Mouse (Mus musculus) liver, adult 2 months (tissue): Measurements from ENCODE around the gene Birc2. TPM values are rescaled to one million over a fixed set of nuclear protein-coding genes. Genes with fewer than 3 reads are reported as not detected.

Experiments used
- DNase-seq: peaks from one replicate; pipeline ENCODE4 v3.0.0-alpha.2; 2011; ENCODE audit warnings: low read depth, low spot score; ENCODE audit errors: extremely low read depth
- H3K27ac ChIP-seq: fragments of 200-500 bp; replicated peaks from 2 replicates; pipeline ENCODE4 v1.5.1; 2012; ENCODE audit warnings: low read depth, mild to moderate bottlenecking, control low read depth, inconsistent platforms, low read length; ENCODE audit not compliant: insufficient read depth
- H3K27me3 ChIP-seq: fragments of 200-500 bp; 2 replicates; pipeline ENCODE4 v1.6.1; 2012; ENCODE audit warnings: mild to moderate bottlenecking, moderate library complexity, low read length, inconsistent platforms; ENCODE audit not compliant: control insufficient read depth, insufficient read depth
- H3K36me3 ChIP-seq: fragments of 200-500 bp; 2 replicates; pipeline ENCODE4 v1.6.1; 2012; ENCODE audit warnings: low read length, inconsistent platforms; ENCODE audit not compliant: control insufficient read depth, insufficient read depth
- H3K4me1 ChIP-seq: fragments of 200-500 bp; 2 replicates; pipeline ENCODE4 v1.6.1; 2011; ENCODE audit warnings: low read length; ENCODE audit not compliant: control insufficient read depth, insufficient read depth
- H3K4me3 ChIP-seq: fragments of 200-500 bp; 2 replicates; pipeline ENCODE4 v1.5.1; 2011; ENCODE audit warnings: low read depth, mild to moderate bottlenecking, control low read depth, low read length, moderate library complexity; ENCODE audit not compliant: insufficient read depth
- H3K79me2 ChIP-seq: fragments of 200-500 bp; 2 replicates; pipeline ENCODE4 v1.6.1; 2012; ENCODE audit warnings: inconsistent platforms, mild to moderate bottlenecking, low read length, moderate library complexity; ENCODE audit not compliant: control insufficient read depth, insufficient read depth
- H3K9ac ChIP-seq: fragments of 200-500 bp; 2 replicates; pipeline ENCODE4 v1.6.1; 2012; ENCODE audit warnings: low read depth, mild to moderate bottlenecking, control low read depth, inconsistent platforms, low read length
- CTCF ChIP-seq: fragments of 200-500 bp; IDR thresholded peaks from 2 replicates; pipeline ENCODE4 v1.5.1; 2011; ENCODE audit warnings: low read depth, low read length, control low read depth
- POLR2A ChIP-seq: fragments of 200-500 bp; IDR thresholded peaks from 2 replicates; pipeline ENCODE4 v1.6.1; 2011; ENCODE audit warnings: low read length, control low read depth; ENCODE audit not compliant: insufficient read depth; ENCODE audit errors: extremely low read depth
- WGBS: fragments of 180-500 bp; shearing (Covaris S2); methylation state at CpG from one replicate; pipeline ENCODE4 v1.1.7; 2018; 5-methylcytosine and 5-hydroxymethylcytosine counted together
- polyA plus RNA-seq: library from polyadenylated mRNA; depleted of rRNA; stranded (reverse); fragments of >200 nt; gene quantifications from 2 replicates; pipeline ENCODE4 v1.2.3, GENCODE M21; 2012
- total RNA-seq: library from RNA; depleted of rRNA; stranded (reverse); fragments of >200 nt; gene quantifications from 2 replicates; pipeline ENCODE4 v1.2.3, GENCODE M21; 2014

The Birc2 gene
- total and polyA plus RNA-seq, 2 experiments, result 10.8 to 28.8 TPM

DNA sequence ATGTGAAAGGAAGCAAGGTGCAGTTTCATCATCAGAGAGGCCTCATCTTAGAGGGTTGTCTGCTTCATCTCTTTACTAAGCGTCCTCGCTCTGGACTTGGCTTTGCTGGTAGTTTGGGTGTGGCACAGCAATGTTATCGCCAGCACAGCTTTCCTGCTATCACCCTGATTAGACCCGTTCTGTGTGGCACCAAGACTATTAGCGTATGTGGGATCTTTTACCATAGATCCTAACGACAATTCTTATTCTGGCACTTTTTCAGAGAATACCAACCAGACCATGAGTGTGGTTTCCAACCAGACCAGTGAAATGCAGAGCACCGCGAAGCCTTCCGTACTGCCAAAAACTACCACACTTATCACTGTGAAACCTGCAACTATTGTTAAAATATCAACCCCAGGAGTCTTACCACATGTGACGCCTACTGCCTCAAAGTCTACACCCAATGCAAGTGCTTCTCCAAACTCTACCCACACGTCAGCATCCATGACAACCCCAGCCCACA is 46.2 kb downstream of the Birc2 start:
- Histone ChIP-seq H3K4me1 (no peaks in the 10 kb centered on the region), H3K27ac (no peak overlapping the region), H3K9ac (no peak overlapping the region), H3K36me3 (peaks cover 32% of the 10 kb centered on the region), H3K27me3 (no peaks in the 10 kb centered on the region), H3K4me3 (no peak overlapping the region), H3K79me2 (no peaks in the 10 kb centered on the region)
- no peak for DNase-seq
- 95% methylated on average over 11 of the region's 11 CpGs for WGBS
- no peak for TF ChIP-seq CTCF

DNA sequence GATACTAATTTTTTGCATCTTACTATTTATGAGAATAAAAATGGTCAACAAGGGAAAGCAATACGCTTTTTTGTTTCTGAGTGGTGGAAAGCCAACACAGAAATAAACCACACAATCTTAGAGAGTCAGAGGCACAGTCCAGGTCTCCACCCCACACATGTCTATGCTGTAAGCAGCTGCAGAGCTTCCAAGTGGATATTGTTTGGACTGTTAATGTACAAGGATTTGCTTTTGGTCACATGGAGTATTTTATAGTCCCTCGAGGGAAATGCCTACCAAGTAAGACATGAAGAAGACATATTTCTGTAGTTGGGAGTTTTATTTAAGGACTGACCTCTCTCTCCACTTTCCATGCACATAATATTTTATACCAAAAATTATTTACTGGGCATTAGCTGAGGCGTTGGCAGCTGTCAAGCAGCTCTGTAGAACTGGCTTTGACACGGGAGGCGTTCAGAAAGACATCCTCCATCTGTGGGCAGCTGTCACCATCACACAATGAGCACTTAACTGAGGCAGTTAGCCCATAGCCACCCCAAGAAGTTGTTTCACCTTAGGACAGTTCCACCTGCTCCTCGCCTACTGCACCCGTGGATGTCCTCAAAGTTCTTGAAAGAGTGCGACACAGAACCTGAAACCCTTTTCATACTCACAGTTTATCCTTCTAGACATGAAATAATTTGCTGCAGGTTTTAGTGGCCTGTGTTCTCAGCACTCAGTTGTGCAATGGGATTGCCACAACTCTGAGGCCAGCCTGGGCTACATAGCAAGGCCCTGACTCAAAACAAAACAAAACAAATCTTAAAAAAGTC is 46.9 kb downstream of the Birc2 start:
- no peak overlapping the region for H3K4me3 ChIP-seq
- H3K36me3 ChIP-seq, result peaks cover 32% of the 10 kb centered on the region
- TF ChIP-seq CTCF, result no peak
- TF ChIP-seq POLR2A, result no peak
- no peaks in the 10 kb centered on the region for H3K4me1 ChIP-seq
- WGBS, result 94% methylated on average over 8 of the region's 8 CpGs
- no peak overlapping the region for H3K9ac ChIP-seq
- no peaks in the 10 kb centered on the region for H3K27me3 ChIP-seq
- no peaks in the 10 kb centered on the region for H3K79me2 ChIP-seq
- DNase-seq, result no peak
- H3K27ac ChIP-seq, result no peak overlapping the region

DNA sequence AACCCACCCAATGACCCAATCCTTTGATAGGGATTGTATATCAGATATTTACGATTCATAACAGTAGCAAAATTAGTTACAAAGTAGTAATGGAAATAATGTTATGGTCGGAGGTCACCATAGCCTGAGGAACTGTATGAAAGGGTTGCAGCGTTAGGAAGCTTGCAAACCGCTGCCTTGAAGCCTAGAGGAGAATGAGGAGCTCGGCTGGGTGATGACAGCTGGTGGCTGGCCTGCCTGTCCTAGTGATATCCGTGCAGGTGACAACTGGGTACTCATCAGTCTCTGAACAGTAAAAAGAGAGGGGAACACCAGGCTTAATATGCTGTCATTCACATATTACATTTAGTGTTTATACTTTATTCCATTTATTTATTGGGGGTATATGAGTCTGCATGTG is 48.5 kb downstream of the Birc2 start:
- H3K9ac ChIP-seq, result no peak overlapping the region
- no peak overlapping the region for H3K27ac ChIP-seq
- H3K36me3 ChIP-seq, result peaks cover 28% of the 10 kb centered on the region
- no peak for TF ChIP-seq CTCF
- no peak for TF ChIP-seq POLR2A
- DNase-seq, result no peak
- no peak overlapping the region for H3K4me3 ChIP-seq
- H3K4me1 ChIP-seq, result no peaks in the 10 kb centered on the region
- H3K27me3 ChIP-seq, result no peaks in the 10 kb centered on the region
- 92% methylated on average over 6 of the region's 6 CpGs for WGBS
- H3K79me2 ChIP-seq, result no peaks in the 10 kb centered on the region

DNA sequence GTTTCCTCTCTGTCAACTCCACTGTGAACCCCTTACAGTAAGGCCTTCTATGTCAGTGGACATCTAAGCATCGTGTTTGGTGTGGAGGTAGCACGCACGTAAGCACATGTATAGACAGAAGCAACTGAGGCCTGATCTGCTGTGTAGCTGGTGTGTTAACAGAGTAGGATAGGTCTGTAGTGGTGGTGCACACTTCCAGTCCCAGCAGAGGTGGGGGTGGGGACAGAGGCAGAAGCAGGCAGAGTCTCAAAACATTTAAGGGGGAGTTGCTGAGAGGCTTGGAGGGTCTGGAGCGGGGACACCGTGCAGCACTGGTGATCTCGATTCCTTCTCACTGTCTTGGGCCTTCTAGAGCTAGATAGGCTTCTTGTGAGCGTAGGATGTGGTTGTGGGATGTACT is 50.8 kb downstream of the Birc2 start:
- Histone ChIP-seq H3K27me3 (no peaks in the 10 kb centered on the region), H3K27ac (no peak overlapping the region), H3K4me3 (no peak overlapping the region), H3K4me1 (no peaks in the 10 kb centered on the region), H3K79me2 (no peaks in the 10 kb centered on the region), H3K9ac (no peak overlapping the region), H3K36me3 (peaks cover 10% of the 10 kb centered on the region)
- TF ChIP-seq POLR2A (no peak), CTCF (no peak)
- no peak for DNase-seq
- 98% methylated on average over 7 of the region's 7 CpGs for WGBS

DNA sequence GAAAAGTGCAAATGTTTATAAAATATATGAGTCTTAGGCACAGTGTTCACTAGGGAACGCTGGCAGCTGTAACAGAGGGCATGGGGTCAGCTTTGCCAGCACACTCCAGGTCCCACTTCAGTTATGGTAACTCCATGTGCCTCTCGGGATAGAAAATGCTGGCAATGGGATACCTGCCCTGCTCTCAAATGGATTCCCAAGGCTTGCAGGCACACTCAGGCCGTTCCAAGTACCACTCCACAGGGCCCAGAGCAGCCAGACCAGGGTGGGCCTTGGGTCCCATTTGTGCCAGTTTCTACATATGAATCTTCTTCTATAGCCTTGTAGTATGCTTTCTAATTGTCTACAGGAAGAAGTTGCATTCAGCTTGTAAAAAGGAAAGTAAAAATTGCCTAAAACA is 51.5 kb downstream of the Birc2 start:
- 94% methylated on average over 3 of the region's 3 CpGs for WGBS
- no peaks in the 10 kb centered on the region for H3K4me1 ChIP-seq
- TF ChIP-seq POLR2A (no peak), CTCF (no peak)
- H3K79me2 ChIP-seq, result no peaks in the 10 kb centered on the region
- H3K4me3 ChIP-seq, result no peak overlapping the region
- no peak for DNase-seq
- H3K27ac ChIP-seq, result no peak overlapping the region
- no peak overlapping the region for H3K9ac ChIP-seq
- H3K27me3 ChIP-seq, result no peaks in the 10 kb centered on the region
- H3K36me3 ChIP-seq, result 0 out of 2 replicates have a peak, but pooled peaks cover 5% of the 10 kb centered on the region

DNA sequence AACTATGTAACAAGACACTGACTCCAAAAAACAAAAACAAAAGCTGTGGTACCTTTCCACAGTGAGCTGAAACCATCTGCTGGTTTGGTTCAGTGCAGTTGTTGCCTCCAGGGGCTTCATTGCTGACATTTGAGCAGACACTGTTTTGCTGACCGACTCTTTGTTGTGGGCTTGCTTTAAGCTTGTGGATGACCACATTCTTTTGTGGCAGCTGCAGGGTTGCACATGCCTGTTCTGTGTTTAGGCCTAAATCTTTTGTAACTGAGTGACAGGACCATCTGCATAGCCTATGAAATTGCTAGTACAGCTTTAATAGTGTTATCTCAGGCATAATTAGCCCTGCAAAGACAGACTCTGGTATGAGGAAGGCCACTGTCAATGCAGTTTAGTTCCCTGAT is 52.2 kb downstream of the Birc2 start:
- no peak overlapping the region for H3K9ac ChIP-seq
- no peak overlapping the region for H3K27ac ChIP-seq
- H3K36me3 ChIP-seq, result 0 out of 2 replicates have a peak, but pooled peaks cover 5% of the 10 kb centered on the region
- H3K27me3 ChIP-seq, result no peaks in the 10 kb centered on the region
- no peak for DNase-seq
- TF ChIP-seq CTCF, result no peak
- no peak for TF ChIP-seq POLR2A
- H3K79me2 ChIP-seq, result no peaks in the 10 kb centered on the region
- no peaks in the 10 kb centered on the region for H3K4me1 ChIP-seq
- no peak overlapping the region for H3K4me3 ChIP-seq
- 88% methylated on average over 1 of the region's 1 CpGs for WGBS
